ENCODE assay signal across 23 mouse cellular contexts in genomic region chr16:76337351-76337750, GRCm38 (mm10).
"Had no signal": no experiment of that assay in that cellular context is flagged by ENCODE, and none has a peak within 500 bp of the region (broad histone marks: within the 10 kb centered on the region; RNA-seq: fewer than 3 reads in every experiment).

No protein-coding gene starts in this region.

- ATAC-seq: hindbrain, embryonic 16.5 days; intestine, embryonic 16.5 days; liver, embryonic 12.5 days had no signal

- H3K9me3 ChIP-seq: hindbrain, embryonic 12.5 days; limb, embryonic 13.5 days; limb, embryonic 15.5 days; liver, embryonic 12.5 days had no signal

- H3K9ac ChIP-seq: heart, embryonic 12.5 days; hindbrain, embryonic 12.5 days; hindbrain, embryonic 14.5 days; limb, embryonic 13.5 days; limb, embryonic 15.5 days; liver, embryonic 12.5 days; liver, embryonic 14.5 days had no signal

- H3K27me3 ChIP-seq: heart, embryonic 12.5 days; hindbrain, embryonic 12.5 days; limb, embryonic 13.5 days; limb, embryonic 15.5 days; liver, embryonic 12.5 days had no signal

- H3K36me3 ChIP-seq: hindbrain, embryonic 12.5 days had no signal

- H3K27ac ChIP-seq: heart, adult 2 months; hindbrain, embryonic 10.5 days; hindbrain, embryonic 12.5 days; hindbrain, embryonic 14.5 days; left cerebral cortex, adult 2 months; limb, embryonic 13.5 days; limb, embryonic 15.5 days; liver, embryonic 14.5 days had no signal

- H3K4me1 ChIP-seq: hindbrain, embryonic 12.5 days; limb, embryonic 15.5 days had no signal

- H3K4me2 ChIP-seq: heart, embryonic 12.5 days; hindbrain, embryonic 12.5 days; hindbrain, embryonic 14.5 days; limb, embryonic 13.5 days; limb, embryonic 15.5 days; liver, embryonic 12.5 days had no signal

- H3K4me3 ChIP-seq: heart, adult 2 months; heart, embryonic 12.5 days; hindbrain, embryonic 10.5 days; hindbrain, embryonic 12.5 days; left cerebral cortex, adult 2 months; limb, embryonic 13.5 days; limb, embryonic 15.5 days; liver, embryonic 12.5 days had no signal

- DNase-seq: gastrocnemius, postnatal 10 days; gastrocnemius, postnatal 25 days; heart, adult 2 months; heart, postnatal 10 days; heart, postnatal 4 days; kidney, adult 11 months; kidney, adult 2 months; kidney, adult 9 months; kidney, postnatal 14 days; kidney, postnatal 36 days; layer of hippocampus, adult 9-11 months; lung, adult 18-20 months had no signal
